Mouse (Mus musculus) kidney, embryonic 14.5 days (tissue): ENCODE data around the gene Wfikkn1. TPM values are rescaled to one million over a fixed set of nuclear protein-coding genes. Genes with fewer than 3 reads are reported as not detected.

ENCODE experiments used
- ATAC-seq: fragments of 200-750 bp; cut with Nextera tagmentation; 2 replicates; pipeline ENCODE4 v1.8.0; 2017; ENCODE audit warnings: moderate number of reproducible peaks, mild to moderate bottlenecking, moderate TSS enrichment, moderate library complexity; ENCODE audit not compliant: low FRiP score, low TSS enrichment
- H3K27ac ChIP-seq: fragments of 300-500 bp; sonication (generic); 2 replicates; pipeline ENCODE4 v1.5.1; 2014; ENCODE audit warnings: low read depth, mild to moderate bottlenecking, low read length, moderate library complexity, mixed read lengths
- H3K27me3 ChIP-seq: fragments of 300-500 bp; sonication (generic); 2 replicates; pipeline ENCODE4 v1.6.1; 2014; ENCODE audit warnings: mild to moderate bottlenecking, low read length; ENCODE audit not compliant: control insufficient read depth, insufficient read depth
- H3K36me3 ChIP-seq: fragments of 300-500 bp; sonication (generic); 2 replicates; pipeline ENCODE4 v1.6.1; 2014; ENCODE audit warnings: low read length, mixed read lengths; ENCODE audit not compliant: control insufficient read depth, insufficient read depth
- H3K4me1 ChIP-seq: fragments of 300-500 bp; sonication (generic); 2 replicates; pipeline ENCODE4 v1.6.1; 2014; ENCODE audit warnings: low read length, mixed read lengths; ENCODE audit not compliant: control insufficient read depth, insufficient read depth
- H3K4me2 ChIP-seq: fragments of 300-500 bp; sonication (generic); replicated peaks from 2 replicates; pipeline ENCODE4 v1.6.1; 2014; ENCODE audit warnings: low read depth, mild to moderate bottlenecking, low read length
- H3K4me3 ChIP-seq: fragments of 300-500 bp; sonication (generic); 2 replicates; pipeline ENCODE4 v1.5.1; 2014; ENCODE audit warnings: mild to moderate bottlenecking, low read length
- H3K9ac ChIP-seq: fragments of 300-500 bp; sonication (generic); 2 replicates; pipeline ENCODE4 v1.6.1; 2014; ENCODE audit warnings: low read depth, mild to moderate bottlenecking, low read length, moderate library complexity
- H3K9me3 ChIP-seq: fragments of 300-500 bp; sonication (generic); 2 replicates; pipeline ENCODE4 v1.6.1; 2016; ENCODE audit warnings: low read length; ENCODE audit not compliant: control insufficient read depth
- WGBS: fragments of 180-500 bp; shearing (Covaris S2); extraction: QIAGEN DNeasy Blood & Tissue Kit; methylation state at CpG from one replicate; pipeline ENCODE4 v1.1.7; 2014; 5-methylcytosine and 5-hydroxymethylcytosine counted together
- polyA plus RNA-seq: library from polyadenylated mRNA; unstranded; fragments of >200 nt; fragmentation: Nextera tagmentation; extraction: Ambion mirVana; gene quantifications from 2 replicates; pipeline ENCODE4 v1.2.1, GENCODE M21; 2014

Gene Wfikkn1
- polyA plus RNA-seq, 1 experiment from 2014 or later = 0.99 TPM

DNA sequence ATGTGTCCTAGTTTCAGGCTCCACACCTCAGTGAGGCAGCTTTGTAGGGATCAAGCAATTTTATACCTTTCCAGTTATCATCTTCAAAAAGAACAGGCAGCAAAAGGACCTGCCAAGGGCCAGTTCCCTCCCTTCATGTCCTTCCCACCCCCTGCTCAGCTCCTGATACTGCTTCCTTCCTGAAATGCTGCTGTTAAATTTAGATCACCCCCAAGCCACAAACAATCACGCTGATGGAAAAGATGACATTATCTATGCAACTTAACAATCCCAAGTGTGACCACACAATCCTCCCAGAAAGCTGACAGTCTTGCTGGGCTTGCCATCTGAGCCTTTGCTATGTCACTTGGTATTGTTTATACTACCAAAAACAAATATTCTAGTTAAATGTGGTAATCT lies 33.2 kb upstream of the Wfikkn1 start:
- Histone ChIP-seq H3K4me1 (peaks cover 13% of the 10 kb centered on the region), H3K9ac (no peak overlapping the region), H3K27me3 (no peaks in the 10 kb centered on the region), H3K27ac (no peak overlapping the region), H3K36me3 (peaks cover 12% of the 10 kb centered on the region; the same call in 1 of the 2 replicates), H3K9me3 (no peaks in the 10 kb centered on the region), H3K4me2 (no peak overlapping the region), H3K4me3 (no peak overlapping the region)
- no peak for ATAC-seq
- WGBS = 70% methylated on average over 1 of the region's 1 CpGs

- WGBS = 84% methylated on average over 14 of the region's 14 CpGs
- H3K4me3 ChIP-seq = no peak overlapping the region
- H3K27me3 ChIP-seq = no peaks in the 10 kb centered on the region
- H3K36me3 ChIP-seq = peaks cover 12% of the 10 kb centered on the region; the same call in 1 of the 2 replicates
- H3K27ac ChIP-seq = no peak overlapping the region
- H3K4me2 ChIP-seq = no peak overlapping the region
- no peak overlapping the region for H3K9ac ChIP-seq
- H3K4me1 ChIP-seq = peaks cover 9% of the 10 kb centered on the region
- no peaks in the 10 kb centered on the region for H3K9me3 ChIP-seq
- no peak for ATAC-seq
These were observed 32.7 kb upstream of the Wfikkn1 start for GRCm38 (mm10) chr17:25913186-25913876.

- no peak overlapping the region for H3K4me2 ChIP-seq
- H3K9me3 ChIP-seq = no peaks in the 10 kb centered on the region
- no peaks in the 10 kb centered on the region for H3K4me1 ChIP-seq
- whole genome bisulfite sequencing = 91% methylated on average over 4 of the region's 4 CpGs
- H3K27ac ChIP-seq = no peak overlapping the region
- ATAC-seq = no peak
- H3K36me3 ChIP-seq = peaks cover 7% of the 10 kb centered on the region; the same call in 1 of the 2 replicates
- no peak overlapping the region for H3K4me3 ChIP-seq
- H3K27me3 ChIP-seq = no peaks in the 10 kb centered on the region
- no peak overlapping the region for H3K9ac ChIP-seq
These were observed 31.2 kb upstream of the Wfikkn1 start for GRCm38 (mm10) chr17:25911816-25912215.

DNA sequence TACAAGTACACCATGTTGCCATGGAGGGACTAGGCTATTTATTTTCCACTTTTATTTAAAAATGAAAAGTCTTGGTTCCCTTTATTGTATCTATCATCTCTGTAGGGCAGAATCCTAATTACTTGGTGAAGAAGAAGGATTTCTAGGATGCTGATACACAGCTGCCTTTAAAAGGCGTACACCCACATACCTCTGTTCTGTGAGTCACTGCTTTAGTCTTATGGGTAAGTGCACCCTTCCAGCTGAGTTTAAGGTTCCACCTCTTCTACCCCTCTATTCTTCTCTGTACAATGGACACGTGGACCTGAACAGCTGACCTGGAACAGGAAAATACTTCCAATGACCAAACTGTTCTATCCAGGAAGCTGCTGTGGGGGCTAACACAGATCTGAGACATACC lies 27.0 kb upstream of the Wfikkn1 start:
- Histone ChIP-seq H3K4me3 (no peak overlapping the region), H3K27ac (no peak overlapping the region), H3K4me2 (no peak overlapping the region), H3K36me3 (peaks cover 4% of the 10 kb centered on the region; the same call in 1 of the 2 replicates), H3K27me3 (no peaks in the 10 kb centered on the region), H3K9me3 (no peaks in the 10 kb centered on the region), H3K4me1 (no peaks in the 10 kb centered on the region), H3K9ac (no peak overlapping the region)
- ATAC-seq = no peak
- 91% methylated on average over 2 of the region's 2 CpGs for WGBS

GRCm38 (mm10) chr17:25903061-25903460 lies 22.4 kb upstream of the Wfikkn1 start:
- no peak overlapping the region for H3K4me2 ChIP-seq
- H3K4me3 ChIP-seq = no peak overlapping the region
- H3K4me1 ChIP-seq = no peaks in the 10 kb centered on the region
- H3K36me3 ChIP-seq = no peaks in the 10 kb centered on the region; the same call in 1 of the 2 replicates
- no peaks in the 10 kb centered on the region for H3K9me3 ChIP-seq
- ATAC-seq = no peak
- H3K9ac ChIP-seq = no peak overlapping the region
- WGBS = 81% methylated on average over 3 of the region's 3 CpGs
- no peaks in the 10 kb centered on the region for H3K27me3 ChIP-seq
- no peak overlapping the region for H3K27ac ChIP-seq

- H3K9me3 ChIP-seq = no peaks in the 10 kb centered on the region
- H3K9ac ChIP-seq = no peak overlapping the region
- no peak overlapping the region for H3K4me3 ChIP-seq
- H3K36me3 ChIP-seq = no peaks in the 10 kb centered on the region; the same call in 1 of the 2 replicates
- no peak overlapping the region for H3K4me2 ChIP-seq
- H3K27ac ChIP-seq = no peak overlapping the region
- no peaks in the 10 kb centered on the region for H3K27me3 ChIP-seq
- peaks cover 6% of the 10 kb centered on the region; the same call in 1 of the 2 replicates for H3K4me1 ChIP-seq
- 100% methylated on average over 1 of the region's 1 CpGs for WGBS
- ATAC-seq = no peak
These were observed 19.5 kb upstream of the Wfikkn1 start for GRCm38 (mm10) chr17:25900193-25900592.

- 58% methylated on average over 12 of the region's 12 CpGs for WGBS
- peaks cover 6% of the 10 kb centered on the region; the same call in 1 of the 2 replicates for H3K4me1 ChIP-seq
- no peak overlapping the region for H3K4me3 ChIP-seq
- H3K9me3 ChIP-seq = no peaks in the 10 kb centered on the region
- H3K9ac ChIP-seq = peak overlapping the region; percentile 23; the same call in 1 of the 2 replicates
- H3K27me3 ChIP-seq = no peaks in the 10 kb centered on the region
- H3K4me2 ChIP-seq = no peak overlapping the region
- no peaks in the 10 kb centered on the region; the same call in 1 of the 2 replicates for H3K36me3 ChIP-seq
- no peak for ATAC-seq
- peak overlapping the region; percentile 55; the same call in 1 of the 2 replicates for H3K27ac ChIP-seq
These were observed 15.2 kb upstream of the Wfikkn1 start for GRCm38 (mm10) chr17:25895891-25896290.

DNA sequence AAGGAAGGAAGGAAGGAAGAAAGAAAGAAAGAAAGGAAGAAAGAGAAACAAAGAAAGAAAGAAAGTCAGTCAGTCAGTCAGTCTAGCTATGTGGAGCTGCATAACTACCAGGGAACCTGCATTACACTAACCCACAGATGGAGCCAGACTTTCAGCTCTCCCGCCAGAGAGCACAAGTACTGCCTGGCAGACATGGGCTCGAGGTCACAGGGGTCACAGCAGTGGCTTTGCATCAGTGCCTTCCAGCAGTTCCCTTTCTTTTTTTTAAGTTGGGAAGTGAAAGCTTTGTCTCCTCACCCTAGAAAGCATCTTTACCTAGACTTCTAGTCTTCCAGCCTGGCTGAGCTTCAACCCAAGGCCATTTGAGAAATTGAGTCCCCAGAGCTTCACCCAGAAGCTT lies 14.8 kb upstream of the Wfikkn1 start:
- H3K9me3 ChIP-seq = no peaks in the 10 kb centered on the region
- H3K27ac ChIP-seq = peak overlapping the region; percentile 55; the same call in 1 of the 2 replicates
- H3K9ac ChIP-seq = no peak overlapping the region
- no peak for ATAC-seq
- peaks cover 6% of the 10 kb centered on the region; the same call in 1 of the 2 replicates for H3K4me1 ChIP-seq
- no peak overlapping the region for H3K4me2 ChIP-seq
- WGBS = 31% methylated on average over 2 of the region's 2 CpGs
- no peaks in the 10 kb centered on the region for H3K36me3 ChIP-seq
- no peaks in the 10 kb centered on the region for H3K27me3 ChIP-seq
- no peak overlapping the region for H3K4me3 ChIP-seq

DNA sequence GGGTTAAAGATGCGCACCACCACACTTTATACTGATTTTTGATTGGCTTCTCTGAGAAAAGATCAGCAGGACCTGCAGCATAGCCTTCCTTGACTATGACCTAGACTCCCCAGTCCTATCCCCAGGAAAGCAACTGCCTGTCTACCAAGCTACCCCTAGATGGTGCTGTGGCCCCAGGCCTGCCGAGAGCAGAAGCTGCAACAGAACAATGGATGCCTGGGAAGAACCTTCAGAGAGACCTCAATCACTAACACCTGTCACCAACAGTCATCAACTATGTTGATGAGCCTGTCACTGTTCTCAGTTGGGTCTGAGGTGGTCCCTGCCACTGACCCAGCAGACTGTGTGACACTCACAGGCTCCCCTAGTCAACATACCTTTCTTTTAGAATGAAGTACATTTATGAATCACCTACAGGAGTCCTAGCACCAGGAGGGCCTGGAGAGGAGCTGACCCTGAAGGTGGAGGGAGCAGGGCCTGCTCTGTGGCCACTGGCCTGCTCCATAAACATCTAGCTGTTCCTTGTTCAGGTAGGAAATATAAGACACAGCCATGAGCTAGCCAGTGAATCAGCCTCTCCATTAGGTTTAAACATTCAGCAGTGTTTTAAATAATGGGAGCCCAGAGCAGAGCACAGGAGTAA lies 13.4 kb upstream of the Wfikkn1 start:
- Histone ChIP-seq H3K4me1 (peaks cover 6% of the 10 kb centered on the region; the same call in 1 of the 2 replicates), H3K4me3 (no peak overlapping the region), H3K4me2 (no peak overlapping the region), H3K9ac (no peak overlapping the region), H3K27me3 (no peaks in the 10 kb centered on the region), H3K9me3 (no peaks in the 10 kb centered on the region), H3K36me3 (peaks cover 10% of the 10 kb centered on the region; the same call in 1 of the 2 replicates), H3K27ac (no peak overlapping the region)
- ATAC-seq = peak; percentile 81
- WGBS = 35% methylated on average over 2 of the region's 2 CpGs
